Mouse (Mus musculus): ENCODE measurements around the gene Ntrk2.
A peak's percentile ranks its signal among the peaks of the same experiment; 100 is the strongest.

The Ntrk2 gene

GRCm38 (mm10) chr13:58806397-58806892, at the start of gene Ntrk2:
Ntrk2 (plus strand) TSS chr13:58806569.
- no peak for DNase-seq (ENCODE audit: low read depth, low spot score)

DNA sequence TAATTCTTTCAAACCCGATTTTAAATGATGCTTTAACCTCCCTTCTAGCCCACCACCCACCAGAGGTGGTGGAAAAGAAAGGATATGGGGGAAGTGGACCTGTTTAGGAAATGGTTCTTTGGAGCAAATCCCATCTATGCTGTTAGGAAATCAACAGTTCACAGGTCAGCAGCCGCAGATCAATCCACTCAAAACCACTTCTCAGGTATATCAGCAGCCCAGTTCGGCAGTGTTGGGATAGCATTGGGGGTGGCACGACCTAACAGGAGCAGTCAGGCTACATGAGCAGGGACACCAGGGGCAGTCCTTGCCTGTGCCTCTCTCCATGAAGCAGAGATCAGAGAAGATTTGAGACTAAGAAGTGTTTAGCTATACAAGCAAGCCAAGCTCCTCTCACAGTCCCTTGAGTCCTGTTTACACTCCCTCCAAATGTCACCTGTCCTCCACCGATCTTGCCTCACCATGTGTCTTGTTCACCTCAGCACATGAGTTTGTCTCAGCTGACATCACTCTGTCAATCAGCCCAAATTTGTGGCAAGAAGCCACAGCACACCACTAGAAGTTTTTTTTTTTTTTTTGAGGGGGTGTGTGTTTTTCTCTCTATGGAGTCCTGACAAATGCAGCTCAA, 45.3 kb upstream of the Ntrk2 start:
- DNase-seq (ENCODE audit: low read depth, low spot score), result no peak

- DNase-seq (ENCODE audit: low read depth, low spot score), result no peak
These were observed 38.1 kb upstream of the Ntrk2 start for GRCm38 (mm10) chr13:58768258-58768657.

GRCm38 (mm10) chr13:58769438-58769837, 36.9 kb upstream of the Ntrk2 start:
- DNase-seq (ENCODE audit: low read depth, low spot score), result no peak

DNA sequence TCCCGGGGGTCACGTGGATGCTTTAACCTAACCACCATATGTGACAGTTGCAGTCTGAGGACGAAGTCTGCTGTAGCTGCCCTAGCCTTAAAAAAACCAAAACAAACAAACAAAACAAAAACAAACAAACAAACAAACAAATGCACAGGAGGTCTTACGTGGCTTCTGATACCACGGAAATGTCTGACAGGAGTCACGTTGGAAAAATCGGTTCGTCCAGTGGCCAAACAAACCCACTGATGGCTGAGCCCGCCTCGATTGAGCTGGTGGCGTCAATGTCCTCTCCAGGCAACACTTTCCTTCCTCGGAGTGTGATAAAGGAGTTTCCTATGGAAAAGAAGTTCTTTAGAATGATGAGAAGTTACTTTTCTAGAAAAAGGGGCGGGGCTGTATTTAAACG, 27.1 kb upstream of the Ntrk2 start:
- DNase-seq (ENCODE audit: low read depth, low spot score), result no peak

GRCm38 (mm10) chr13:58786476-58786875, 19.9 kb upstream of the Ntrk2 start:
- no peak for DNase-seq (ENCODE audit: low read depth, low spot score)

GRCm38 (mm10) chr13:58790741-58791140, 15.6 kb upstream of the Ntrk2 start:
- DNase-seq (ENCODE audit: low read depth, low spot score), result no peak

- no peak for DNase-seq (ENCODE audit: low read depth, low spot score)
These were observed 9.0 kb upstream of the Ntrk2 start for GRCm38 (mm10) chr13:58797386-58797785.

DNA sequence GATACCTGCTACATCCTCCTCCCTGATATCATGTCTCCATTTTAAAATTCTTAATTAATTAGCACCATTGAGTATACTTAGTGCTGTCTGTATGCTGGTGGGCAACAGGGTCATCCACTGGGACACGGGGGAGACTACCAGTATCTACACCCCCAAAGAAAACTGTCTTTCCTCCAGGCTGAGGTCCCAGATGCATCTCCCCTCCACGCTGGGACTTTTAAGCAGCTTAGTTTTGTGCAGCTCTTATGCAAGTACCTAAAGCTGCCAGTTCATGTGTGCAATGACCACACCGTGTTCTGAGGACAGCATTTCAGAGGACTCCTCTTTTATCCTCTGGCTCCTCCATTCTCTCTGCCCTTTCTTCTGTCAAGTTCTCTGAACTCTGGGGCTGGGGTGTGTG, 5.1 kb upstream of the Ntrk2 start:
- no peak for DNase-seq (ENCODE audit: low read depth, low spot score)

DNA sequence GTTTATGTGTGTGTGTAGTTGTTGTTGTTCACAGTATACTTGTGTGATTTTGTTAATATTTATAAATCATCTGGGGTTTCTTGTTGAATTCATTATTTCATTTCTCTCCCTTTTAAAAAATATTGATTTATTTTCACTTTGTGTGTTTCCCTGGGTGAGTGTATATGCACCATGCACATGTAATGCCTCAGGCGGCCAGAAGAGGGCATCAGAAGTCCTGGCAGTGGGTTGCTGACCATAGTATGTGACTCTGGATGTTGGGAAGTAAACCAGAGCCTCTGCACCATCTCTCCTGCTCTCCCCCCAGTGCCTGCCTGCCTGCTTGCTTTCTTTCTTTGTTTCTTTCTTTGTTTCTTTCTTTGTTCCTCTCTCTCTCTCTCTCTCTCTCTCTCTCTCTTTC, 2.5 kb upstream of the Ntrk2 start:
- DNase-seq (ENCODE audit: low read depth, low spot score), result peak; percentile 1

DNA sequence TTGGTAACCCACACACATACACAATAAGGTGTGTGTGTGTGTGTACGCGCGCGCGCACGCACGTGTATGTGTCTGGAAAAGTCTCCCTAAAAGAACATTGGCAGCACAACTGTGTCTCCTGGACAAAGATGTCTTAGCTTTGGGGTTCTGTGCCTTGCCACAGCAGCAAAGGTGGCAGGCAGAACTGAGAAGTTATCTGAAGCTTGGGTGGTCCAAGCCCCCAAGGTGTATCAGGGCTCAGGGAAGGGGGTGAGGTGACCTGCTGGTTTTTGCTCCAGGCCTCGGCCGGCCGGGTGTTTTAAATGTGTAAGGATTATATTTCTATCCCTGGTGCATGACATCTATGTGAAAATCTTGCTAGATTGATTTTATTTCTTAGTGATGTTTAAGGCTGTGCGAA, 536 bp upstream of the Ntrk2 start:
- no peak for DNase-seq (ENCODE audit: low read depth, low spot score)

- DNase-seq (ENCODE audit: low read depth, low spot score), result no peak
These were observed 693 bp downstream of the Ntrk2 start for GRCm38 (mm10) chr13:58806896-58807628.

- DNase-seq (ENCODE audit: low read depth, low spot score), result no peak
These were observed 1.4 kb downstream of the Ntrk2 start for GRCm38 (mm10) chr13:58807629-58808363.

GRCm38 (mm10) chr13:58808381-58808821, 2.0 kb downstream of the Ntrk2 start:
- DNase-seq (ENCODE audit: low read depth, low spot score), result no peak

DNA sequence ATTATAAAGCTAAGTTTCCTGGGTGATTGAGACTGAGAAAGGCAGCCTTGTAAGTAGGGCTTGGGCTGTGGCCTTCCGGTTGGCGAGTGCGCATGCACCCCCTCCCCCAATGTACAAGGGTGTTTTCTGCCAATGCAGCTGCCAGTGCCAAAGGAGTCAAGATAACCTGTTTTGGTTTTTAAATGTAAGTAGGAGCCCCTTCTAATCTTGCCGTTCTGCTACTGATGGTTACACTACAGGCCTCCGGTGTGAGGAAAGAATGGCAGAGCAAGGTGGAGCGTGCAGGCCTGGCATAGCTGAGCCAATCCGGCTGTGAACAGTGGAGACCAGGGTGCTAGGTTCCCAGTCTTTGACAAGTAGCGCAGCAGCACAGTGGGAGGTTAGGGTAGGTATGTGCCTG, 3.6 kb downstream of the Ntrk2 start:
- DNase-seq (ENCODE audit: low read depth, low spot score), result no peak

GRCm38 (mm10) chr13:58824752-58825151, 18.4 kb downstream of the Ntrk2 start:
- no peak for DNase-seq (ENCODE audit: low read depth, low spot score)

- DNase-seq (ENCODE audit: low read depth, low spot score), result no peak
These were observed 20.2 kb downstream of the Ntrk2 start for GRCm38 (mm10) chr13:58826356-58827197.

DNA sequence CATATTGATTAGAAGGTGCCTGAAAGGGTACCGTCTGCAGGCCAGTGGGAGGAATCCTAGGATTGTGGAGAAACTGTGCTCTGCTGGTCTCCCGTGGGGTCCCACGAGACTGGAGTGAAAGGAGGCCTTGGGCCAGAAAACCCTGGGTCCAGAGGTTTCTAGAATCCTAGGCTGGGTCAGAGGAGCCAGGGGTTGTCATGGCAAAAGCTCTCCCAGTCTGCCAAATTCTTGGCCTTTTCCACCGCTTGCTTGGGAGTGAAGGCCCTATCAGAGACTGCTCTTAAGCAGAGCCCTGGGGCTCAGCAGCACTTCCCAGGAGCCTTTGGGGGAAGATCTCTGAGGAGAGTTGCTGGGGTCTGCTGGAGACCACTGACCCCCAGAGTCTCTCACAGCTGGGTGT, 25.6 kb downstream of the Ntrk2 start:
- DNase-seq (ENCODE audit: low read depth, low spot score), result no peak

DNA sequence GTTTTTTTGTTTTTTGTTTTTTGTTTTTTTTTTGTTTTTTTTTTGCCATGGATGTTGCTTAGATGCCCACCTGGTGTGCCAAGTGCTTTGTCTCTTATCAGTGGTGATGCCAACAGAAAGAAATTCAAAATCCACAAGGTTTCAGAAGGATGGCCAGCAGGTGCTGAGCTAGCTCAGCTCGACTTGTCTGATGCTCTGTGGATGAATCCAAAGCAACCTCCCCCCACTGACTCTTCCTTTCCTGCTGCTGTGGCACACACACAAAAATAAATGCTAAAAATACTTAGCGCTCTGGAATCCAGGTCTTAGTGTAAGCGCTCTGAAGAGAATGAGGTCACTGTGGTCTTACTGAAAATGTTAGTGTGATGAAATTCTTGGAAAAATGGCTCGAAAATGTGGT, 28.4 kb downstream of the Ntrk2 start:
- no peak for DNase-seq (ENCODE audit: low read depth, low spot score)

DNA sequence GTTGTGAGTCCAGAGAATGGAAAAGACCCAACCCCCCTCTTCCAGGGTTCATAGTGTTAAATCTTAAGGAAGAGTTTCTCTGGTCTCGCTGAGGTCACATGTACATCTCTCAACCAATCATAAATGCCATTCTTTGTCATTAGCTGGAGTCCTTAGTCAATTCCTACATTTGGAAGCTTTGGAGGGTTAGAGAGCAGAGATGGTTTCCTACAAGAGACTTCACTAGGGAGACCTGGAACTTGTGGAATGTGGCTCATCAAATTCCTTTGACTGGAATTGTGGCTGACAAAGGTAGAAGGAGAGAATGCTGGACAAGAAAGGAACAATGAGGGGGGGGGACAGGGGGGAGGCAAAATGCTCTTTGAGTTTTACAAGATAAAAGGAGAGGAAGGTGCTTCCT, 30.5 kb downstream of the Ntrk2 start:
- DNase-seq (ENCODE audit: low read depth, low spot score), result no peak

DNA sequence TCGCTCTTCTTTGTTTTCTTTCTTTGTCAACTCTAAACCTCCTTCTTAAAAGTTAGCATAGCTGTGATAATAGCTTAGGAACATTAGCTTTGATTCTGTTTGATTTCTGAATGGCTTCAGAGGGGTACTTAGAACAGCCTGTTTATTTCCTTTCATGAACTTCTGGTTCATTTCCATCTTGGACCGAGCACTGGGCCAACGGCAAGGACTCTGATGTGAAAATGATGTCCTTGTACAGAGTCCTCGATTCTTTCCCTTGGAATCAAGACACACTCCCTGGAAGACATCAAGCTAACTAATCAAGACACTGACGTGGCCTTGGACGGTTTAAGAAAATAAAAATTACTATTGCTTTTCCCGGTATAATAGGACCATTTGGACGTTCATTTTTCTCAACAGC, 31.7 kb downstream of the Ntrk2 start:
- no peak for DNase-seq (ENCODE audit: low read depth, low spot score)

Measured in 3T3-L1 (cell line).